Mouse (Mus musculus) adrenal gland, postnatal 4 days (tissue): ENCODE results near the gene Psen1. TPM values are rescaled to one million over a fixed set of nuclear protein-coding genes. Genes with fewer than 3 reads are reported as not detected.

ENCODE experiments used
- DNase-seq, 2 experiments: peaks; one replicate each; pipeline ENCODE4 v3.0.0; 2021 to 2022; ENCODE audit warnings: low spot score in 2 of 2, mixed read lengths in 2 of 2
- total RNA-seq, 2 experiments: library from RNA; stranded (reverse); gene quantifications; 2 replicates each; pipeline ENCODE4 v1.2.3; 2021

Psen1 gene
- total RNA-seq, 2 experiments from 2014 or later = 67.4 to 68.4 TPM

GRCm38 (mm10) chr12:83721281-83721680 is 33.3 kb downstream of the Psen1 start:
- DNase-seq = no peak

- DNase-seq = no peak
Observed at GRCm38 (mm10) chr12:83723037-83723436, 35.1 kb downstream of the Psen1 start.

- no peak for DNase-seq
Observed at GRCm38 (mm10) chr12:83726510-83727308, 38.8 kb downstream of the Psen1 start.

DNA sequence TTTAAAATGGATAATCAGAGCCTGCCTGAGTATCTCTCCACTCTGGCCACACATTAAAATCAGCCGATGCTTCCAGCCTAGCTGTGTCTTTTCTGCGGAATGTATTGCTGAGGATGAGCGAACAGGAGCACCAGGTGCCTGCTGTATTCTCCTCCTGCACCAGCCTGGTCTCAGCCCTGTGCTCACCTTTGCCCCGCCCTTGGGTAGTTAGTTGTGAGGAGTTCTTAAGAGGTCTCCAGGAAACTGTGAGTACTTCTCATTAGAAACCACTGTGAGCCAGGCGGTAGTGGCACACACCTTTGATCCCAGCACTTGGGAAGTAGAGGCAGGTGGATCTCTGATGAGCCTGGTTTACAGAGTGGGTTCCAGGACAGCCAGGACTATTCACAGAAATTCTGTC is 44.3 kb downstream of the Psen1 start:
- DNase-seq = no peak

DNA sequence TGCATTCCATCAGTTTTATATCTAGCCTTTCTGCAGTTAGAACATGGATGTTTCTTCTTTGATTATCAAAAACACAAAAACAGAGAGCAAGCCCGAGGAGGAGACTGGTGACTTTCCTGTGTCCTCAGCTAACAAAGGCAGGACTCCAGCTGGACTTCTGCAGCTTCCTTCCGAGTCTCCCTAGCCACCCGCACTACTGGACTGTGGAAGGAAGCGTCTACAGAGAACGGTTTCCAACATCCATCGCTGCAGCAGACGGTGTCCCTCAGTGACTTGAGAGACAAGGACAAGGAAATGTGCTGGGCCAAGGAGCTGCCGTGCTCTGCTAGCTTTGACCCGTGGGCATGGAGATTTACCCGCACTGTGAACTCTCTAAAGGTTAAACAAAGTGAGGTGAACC is 46.1 kb downstream of the Psen1 start:
- no peak for DNase-seq

DNA sequence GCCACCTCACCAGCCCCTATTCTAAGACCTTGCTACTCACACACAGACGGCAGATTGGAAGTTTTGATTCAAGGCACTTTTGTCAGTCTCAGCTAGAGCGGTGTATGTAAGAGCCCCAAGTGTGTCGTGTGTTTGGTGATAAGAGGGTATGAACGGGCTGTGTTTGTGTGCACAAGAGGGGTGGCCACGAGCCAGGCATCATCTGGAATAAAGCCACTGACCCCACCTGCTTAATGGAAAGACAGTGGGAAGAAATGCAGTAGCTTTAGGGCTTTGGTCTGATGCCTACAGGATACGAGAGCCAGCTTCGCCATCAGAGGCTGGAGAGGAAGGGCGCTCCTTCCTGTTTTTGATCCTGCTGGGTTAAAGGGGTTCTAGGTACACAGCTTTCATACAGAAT is 48.3 kb downstream of the Psen1 start:
- no peak for DNase-seq

DNA sequence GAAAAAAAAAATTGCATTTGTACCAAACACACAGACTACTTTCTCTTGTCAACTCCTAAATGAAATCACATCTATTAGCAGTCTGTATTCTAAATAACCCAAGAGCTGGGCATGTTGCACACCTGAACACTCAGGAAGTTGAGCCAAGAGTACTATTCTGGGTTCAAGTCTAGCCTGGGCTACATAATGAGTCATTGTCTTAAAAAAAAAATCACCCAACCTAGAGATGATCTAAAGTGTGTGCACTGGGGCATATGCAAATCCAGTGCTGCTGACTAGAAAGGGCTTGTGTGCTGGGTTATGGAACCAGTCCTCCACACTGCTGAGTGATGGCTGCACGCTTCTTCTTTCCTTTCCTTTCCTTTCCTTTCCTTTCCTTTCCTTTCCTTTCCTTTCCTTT is 50.7 kb downstream of the Psen1 start:
- DNase-seq = no peak

- no peak for DNase-seq
Observed at GRCm38 (mm10) chr12:83741722-83742121, 53.8 kb downstream of the Psen1 start.

- DNase-seq = no peak
Observed at GRCm38 (mm10) chr12:83742834-83743233, 54.9 kb downstream of the Psen1 start.

DNA sequence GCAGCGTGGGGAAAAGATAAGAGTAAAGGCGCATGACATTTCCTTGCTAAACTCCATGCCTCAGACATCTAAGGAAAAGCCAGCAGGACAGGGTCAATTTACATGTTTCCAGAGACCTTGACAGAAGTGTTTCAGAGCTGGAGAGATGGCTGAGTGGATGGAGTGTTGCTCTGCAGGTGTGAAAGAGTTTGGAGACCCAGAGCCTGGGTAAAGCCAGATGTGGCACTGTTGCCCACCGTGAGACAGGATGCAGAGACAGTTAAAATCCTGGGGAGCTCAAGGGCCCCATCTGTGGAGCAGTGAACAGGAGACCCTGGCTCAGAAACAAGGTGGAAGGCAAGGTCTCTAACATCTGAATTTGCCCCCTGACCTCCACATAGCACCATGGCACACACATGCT is 55.8 kb downstream of the Psen1 start:
- DNase-seq = no peak

GRCm38 (mm10) chr12:83749186-83749585 is 61.2 kb downstream of the Psen1 start:
- DNase-seq = no peak

DNA sequence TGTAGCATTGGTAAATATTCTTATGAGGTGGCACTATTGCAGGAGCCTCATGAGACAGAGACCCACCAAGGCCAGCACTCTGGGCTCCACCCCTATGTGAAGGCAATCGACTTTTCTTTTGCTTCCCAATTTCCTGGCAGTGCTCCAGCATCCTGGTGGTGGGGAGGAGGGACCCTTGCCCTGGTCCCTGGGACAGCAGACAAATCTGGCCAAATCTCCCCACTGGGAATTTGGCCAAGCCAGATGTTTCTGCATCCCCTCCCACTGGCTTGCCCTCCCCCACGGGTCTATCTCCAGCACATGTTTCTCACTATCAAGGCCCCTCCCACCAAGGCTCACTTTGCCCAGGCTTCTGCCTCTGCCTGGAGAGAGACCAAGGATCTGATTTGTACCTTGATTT is 64.5 kb downstream of the Psen1 start:
- DNase-seq = no peak

- no peak for DNase-seq
Observed at GRCm38 (mm10) chr12:83758735-83759134, 70.8 kb downstream of the Psen1 start.

- DNase-seq = no peak
Observed at GRCm38 (mm10) chr12:83760201-83760600, 72.2 kb downstream of the Psen1 start.

- DNase-seq = no peak
Observed at GRCm38 (mm10) chr12:83762706-83763105, 74.8 kb downstream of the Psen1 start.

DNA sequence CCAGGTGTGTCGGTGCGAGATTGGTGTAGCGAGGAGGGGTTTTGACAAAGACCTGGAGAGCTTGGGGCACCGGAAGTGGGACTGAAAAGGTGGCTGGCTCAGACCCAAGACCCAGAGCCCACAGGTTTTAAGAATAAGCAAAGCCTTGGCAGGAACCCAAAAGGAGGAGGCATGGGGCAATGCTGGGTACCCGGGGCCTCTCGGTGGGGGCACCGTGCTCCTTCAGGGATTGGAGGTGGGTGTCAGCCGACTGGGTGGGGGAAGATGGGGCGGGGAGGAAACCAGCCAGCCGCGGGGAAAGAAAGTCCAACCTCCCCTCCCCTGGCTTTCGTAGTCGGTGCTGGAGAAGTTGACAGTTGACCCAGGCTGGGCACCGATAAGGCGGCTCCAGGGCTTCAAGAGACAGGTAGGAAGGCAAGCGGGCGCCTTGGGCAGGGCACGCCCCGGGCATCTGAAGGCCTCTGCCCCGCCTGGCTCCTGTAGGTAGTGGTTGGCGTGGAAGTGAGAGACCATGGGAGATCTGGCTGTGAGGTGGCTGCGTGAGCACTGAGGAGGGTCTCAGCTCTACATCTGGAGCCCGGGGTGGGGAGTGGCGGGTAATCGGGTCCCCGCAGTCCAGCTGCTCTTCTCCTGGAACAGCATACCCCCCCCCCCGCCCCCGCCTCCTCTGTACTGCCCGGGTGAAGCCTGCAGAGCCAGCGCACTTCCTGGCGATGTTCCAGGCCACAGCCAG is 75.5 kb downstream of the Psen1 start, which contains the start of gene Papln:
Gene Papln, plus strand, starts transcription at position 324 of the 733 bp plus-strand sequence.
- DNase-seq = no peak

DNA sequence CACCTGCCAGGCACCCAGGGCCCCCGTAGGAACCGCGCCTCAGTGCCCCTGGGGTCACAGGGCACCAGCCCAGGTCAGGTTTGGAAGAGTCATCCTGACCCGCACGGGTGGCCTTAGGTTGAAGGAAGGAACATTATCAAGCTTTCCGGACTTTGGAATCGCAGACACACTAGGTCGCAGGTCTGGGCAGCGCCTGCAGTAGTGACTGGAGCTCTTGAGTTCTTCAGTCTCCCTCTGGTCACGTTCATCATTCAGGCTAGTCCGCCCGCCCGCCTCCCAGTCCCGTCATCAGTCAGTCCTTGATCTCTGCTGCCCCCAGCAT is 76.1 kb downstream of the Psen1 start:
- DNase-seq = no peak

- no peak for DNase-seq
Observed at GRCm38 (mm10) chr12:83764519-83764918, 76.6 kb downstream of the Psen1 start.

DNA sequence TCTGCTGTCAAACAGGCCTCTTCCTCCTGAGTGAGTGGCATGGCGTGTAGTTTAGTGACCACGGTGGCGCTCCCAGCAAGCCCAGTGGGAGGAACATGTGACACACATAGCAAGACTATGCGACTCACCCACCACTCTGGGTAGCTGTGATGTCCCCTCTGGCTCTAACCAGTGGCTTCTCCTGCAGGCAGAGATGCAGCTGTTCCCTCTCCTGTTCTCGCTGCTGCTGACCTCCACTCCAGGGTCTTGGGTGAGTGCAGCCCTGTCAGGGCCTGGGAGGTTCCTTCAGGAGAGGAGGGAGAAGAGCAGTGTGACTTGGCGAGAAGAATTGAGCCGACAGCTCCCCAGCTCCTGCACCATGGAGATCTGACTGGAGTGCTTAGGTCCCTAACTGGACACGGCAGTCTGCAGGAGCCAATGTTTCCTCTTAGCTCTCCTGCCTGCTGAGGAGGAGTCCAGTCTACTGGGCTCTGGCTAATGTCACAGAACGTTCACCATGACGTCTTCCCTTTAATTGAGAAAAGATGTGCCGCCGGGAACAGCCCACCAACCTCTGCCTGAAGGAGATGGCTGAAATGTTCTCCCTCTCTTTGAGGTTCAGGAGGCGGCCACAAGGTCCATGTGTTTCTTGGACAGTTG is 78.1 kb downstream of the Psen1 start:
- no peak for DNase-seq

DNA sequence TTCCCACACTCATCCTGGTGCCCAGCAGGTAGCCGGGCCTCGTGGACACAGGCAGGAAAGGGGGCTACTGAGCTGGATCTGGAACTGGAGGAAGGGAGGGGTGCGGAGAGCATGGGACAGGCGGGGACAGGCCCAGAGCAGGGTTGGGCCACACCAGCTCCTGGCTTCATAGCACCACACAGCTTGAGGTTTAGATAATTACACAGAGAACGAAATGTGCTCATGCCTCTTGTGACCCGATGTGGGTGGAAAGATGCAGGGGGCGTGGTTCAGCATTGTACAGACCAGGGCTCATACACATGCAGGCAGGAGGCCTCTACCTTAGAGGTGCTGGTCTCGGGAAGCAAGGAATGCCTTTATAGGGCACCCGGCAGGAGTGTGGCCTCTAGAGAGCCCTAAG is 79.9 kb downstream of the Psen1 start:
- no peak for DNase-seq

DNA sequence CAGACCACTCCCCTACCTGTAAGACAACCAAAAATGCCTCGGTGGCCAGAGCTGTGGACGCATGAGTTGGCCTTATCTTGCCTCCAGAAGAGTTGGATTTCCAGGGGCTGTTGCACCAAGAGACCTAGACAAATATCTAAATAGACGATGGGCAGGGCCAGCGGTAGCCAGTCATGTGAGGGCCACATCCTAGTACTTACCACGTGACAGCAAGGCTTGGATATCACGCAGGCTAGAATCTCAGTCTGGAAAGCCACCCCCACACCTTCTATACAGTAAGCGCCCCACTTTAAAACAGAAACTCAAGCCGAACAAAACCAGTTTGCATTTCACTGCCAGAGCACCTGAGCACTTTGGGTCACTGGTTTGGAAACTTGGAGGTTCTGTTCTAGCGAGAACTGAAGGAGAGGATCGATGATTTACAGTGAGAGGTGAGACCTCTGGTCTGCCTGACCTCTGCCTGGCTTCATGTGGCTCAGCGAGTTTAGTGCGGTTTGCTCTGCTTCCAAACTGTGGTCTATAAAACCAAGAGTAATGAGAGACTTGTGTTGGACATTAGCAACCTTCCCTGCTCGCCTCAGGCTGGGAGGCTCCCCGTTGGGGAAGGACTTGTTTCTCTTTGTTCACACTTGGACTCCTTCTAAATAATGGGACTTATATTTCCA is 80.4 kb downstream of the Psen1 start:
- no peak for DNase-seq
